Mouse (Mus musculus) MEL (cell line): Measurements from ENCODE around the gene C1s1. TPM values are rescaled to one million over a fixed set of nuclear protein-coding genes. Genes with fewer than 3 reads are reported as not detected.

Source experiments
- DNase-seq: peaks from one replicate; pipeline ENCODE4 v3.0.0; 2011; ENCODE audit warnings: low read depth, low spot score
- H3K27ac ChIP-seq: 2 replicates; pipeline ENCODE4 v1.5.1; 2012; ENCODE audit warnings: low read depth, mild to moderate bottlenecking, control low read depth, low read length, moderate library complexity; ENCODE audit not compliant: control insufficient read depth
- H3K27me3 ChIP-seq, 2 experiments: fragments of 150-350 bp in 1 of 2; sonication (generic) in 1 of 2; 2 replicates each; pipeline ENCODE4 v1.6.1; 2012; ENCODE audit warnings: low read length in 2 of 2, mild to moderate bottlenecking in 2 of 2, improper control_type of control experiment in 1 of 2, moderate library complexity in 1 of 2; ENCODE audit not compliant: insufficient read depth in 2 of 2, control insufficient read depth in 1 of 2
- H3K36me3 ChIP-seq, 2 experiments: 2 replicates each; pipeline ENCODE4 v1.6.1; 2012 to 2014; ENCODE audit warnings: low read length in 2 of 2, improper control_type of control experiment in 1 of 2, inconsistent platforms in 1 of 2, mild to moderate bottlenecking in 1 of 2; ENCODE audit not compliant: insufficient read depth in 2 of 2, control insufficient read depth in 1 of 2
- H3K4me1 ChIP-seq, 2 experiments: fragments of 150-350 bp in 1 of 2; sonication (generic) in 1 of 2; 2 replicates each; pipeline ENCODE4 v1.6.1; 2012; ENCODE audit warnings: low read length in 2 of 2, improper control_type of control experiment in 1 of 2, mild to moderate bottlenecking in 1 of 2; ENCODE audit not compliant: insufficient read depth in 2 of 2, control insufficient read depth in 1 of 2
- H3K4me3 ChIP-seq, 2 experiments: fragments of 150-350 bp in 1 of 2; sonication (generic) in 1 of 2; 2 replicates each; pipeline ENCODE4 v1.5.1; 2012; ENCODE audit warnings: low read depth in 2 of 2, low read length in 2 of 2, mild to moderate bottlenecking in 2 of 2, moderate library complexity in 2 of 2, control low read depth in 1 of 2, improper control_type of control experiment in 1 of 2; ENCODE audit not compliant: control insufficient read depth in 1 of 2, insufficient read depth in 1 of 2
- H3K79me2 ChIP-seq: 2 replicates; pipeline ENCODE4 v1.6.1; 2012; ENCODE audit warnings: mild to moderate bottlenecking, low read length, moderate library complexity; ENCODE audit not compliant: control insufficient read depth, poor library complexity, insufficient read depth
- H3K9ac ChIP-seq: 2 replicates; pipeline ENCODE4 v1.6.1; 2012; ENCODE audit warnings: low read depth, mild to moderate bottlenecking, control low read depth, low read length, moderate library complexity; ENCODE audit not compliant: control insufficient read depth, poor library complexity, severe bottlenecking
- H3K9me3 ChIP-seq: fragments of 150-350 bp; sonication (generic); replicated peaks from 2 replicates; pipeline ENCODE4 v1.6.1; 2012; ENCODE audit warnings: mild to moderate bottlenecking, low read length, improper control_type of control experiment, moderate library complexity; ENCODE audit not compliant: insufficient read depth
- CTCF ChIP-seq, 3 experiments: IDR thresholded peaks in 2 of 3; conservative IDR thresholded peaks in 1 of 3; 2 replicates each; pipeline ENCODE4 v1.5.1; 2011 to 2012; ENCODE audit warnings: low read length in 3 of 3, low read depth in 2 of 3, mild to moderate bottlenecking in 2 of 3, improper control_type of control experiment in 1 of 3, inconsistent platforms in 1 of 3, mixed read lengths in 1 of 3, moderate library complexity in 1 of 3; ENCODE audit not compliant: control insufficient read depth in 1 of 3, insufficient read depth in 1 of 3, poor library complexity in 1 of 3, severe bottlenecking in 1 of 3
- E2F4 ChIP-seq: IDR thresholded peaks from 2 replicates; pipeline ENCODE4 v1.6.1; 2011; ENCODE audit warnings: low read depth, low read length, improper control_type of control experiment, borderline replicate concordance
- ELF1 ChIP-seq: IDR thresholded peaks from 2 replicates; pipeline ENCODE4 v1.6.1; 2014; ENCODE audit warnings: low read depth, mild to moderate bottlenecking, inconsistent platforms, low read length, improper control_type of control experiment, moderate library complexity
- EP300 ChIP-seq, 2 experiments: IDR thresholded peaks; 2 replicates each; pipeline ENCODE4 v1.6.1; 2011; ENCODE audit warnings: improper control_type of control experiment in 2 of 2, low read length in 2 of 2, low read depth in 1 of 2, mild to moderate bottlenecking in 1 of 2
- ETS1 ChIP-seq: IDR thresholded peaks from 2 replicates; pipeline ENCODE4 v1.6.1; 2012; ENCODE audit warnings: low read depth, mild to moderate bottlenecking, inconsistent platforms, low read length, improper control_type of control experiment, moderate library complexity
- GABPA ChIP-seq: IDR thresholded peaks from 2 replicates; pipeline ENCODE4 v1.6.1; 2012; ENCODE audit warnings: low read depth, mild to moderate bottlenecking, inconsistent platforms, low read length, improper control_type of control experiment, moderate library complexity
- GATA1 ChIP-seq: IDR thresholded peaks from 2 replicates; pipeline ENCODE4 v1.6.1; 2011; ENCODE audit warnings: low read depth, low read length, improper control_type of control experiment
- JUND ChIP-seq: IDR thresholded peaks from 2 replicates; pipeline ENCODE4 v1.6.1; 2011; ENCODE audit warnings: low read depth, mild to moderate bottlenecking, improper control_type of control experiment, low read length
- KAT2A ChIP-seq: conservative IDR thresholded peaks from 2 replicates; pipeline ENCODE4 v1.6.1; 2012; ENCODE audit warnings: low read depth, low read length, improper control_type of control experiment, inconsistent platforms
- MAX ChIP-seq: IDR thresholded peaks from 2 replicates; pipeline ENCODE4 v1.6.1; 2011; ENCODE audit warnings: low read length, improper control_type of control experiment
- MXI1 ChIP-seq: IDR thresholded peaks from 2 replicates; pipeline ENCODE4 v1.6.1; 2011; ENCODE audit warnings: mild to moderate bottlenecking, low read depth, low read length, improper control_type of control experiment
- MYB ChIP-seq: IDR thresholded peaks from 2 replicates; pipeline ENCODE4 v1.6.1; 2011; ENCODE audit warnings: mild to moderate bottlenecking, low read depth, low read length, improper control_type of control experiment
- MYC ChIP-seq: IDR thresholded peaks from 2 replicates; pipeline ENCODE4 v1.6.1; 2011; ENCODE audit warnings: low read depth, mild to moderate bottlenecking, low read length, improper control_type of control experiment, moderate library complexity
- NELFE ChIP-seq: IDR thresholded peaks from 2 replicates; pipeline ENCODE4 v1.6.1; 2011; ENCODE audit warnings: low read depth, low read length, improper control_type of control experiment
- POLR2AphosphoS2 ChIP-seq: IDR thresholded peaks from 2 replicates; pipeline ENCODE4 v1.6.1; 2011; ENCODE audit warnings: low read length, improper control_type of control experiment
- RCOR1 ChIP-seq: IDR thresholded peaks from 2 replicates; pipeline ENCODE4 v1.6.1; 2012; ENCODE audit warnings: low read depth, mild to moderate bottlenecking, inconsistent platforms, low read length, improper control_type of control experiment
- SIN3A ChIP-seq: IDR thresholded peaks from 2 replicates; pipeline ENCODE4 v1.6.1; 2012; ENCODE audit warnings: low read length, improper control_type of control experiment, inconsistent platforms
- TAL1 ChIP-seq: IDR thresholded peaks from 2 replicates; pipeline ENCODE4 v1.6.1; 2012; ENCODE audit warnings: mild to moderate bottlenecking, inconsistent platforms, low read length, moderate library complexity, mixed read lengths
- UBTF ChIP-seq: IDR thresholded peaks from 2 replicates; pipeline ENCODE4 v1.6.1; 2012; ENCODE audit warnings: low read depth, mild to moderate bottlenecking, inconsistent platforms, low read length, improper control_type of control experiment, moderate library complexity, borderline replicate concordance; ENCODE audit not compliant: insufficient read depth
- USF1 ChIP-seq: IDR thresholded peaks from 2 replicates; pipeline ENCODE4 v1.6.1; 2014; ENCODE audit warnings: low read depth, mild to moderate bottlenecking, inconsistent platforms, low read length, improper control_type of control experiment, moderate library complexity
- ZNF384 ChIP-seq: IDR thresholded peaks from 2 replicates; pipeline ENCODE4 v1.6.1; 2012; ENCODE audit warnings: low read depth, mild to moderate bottlenecking, inconsistent platforms, low read length, improper control_type of control experiment
- polyA plus RNA-seq, 2 experiments: library from polyadenylated mRNA; stranded (reverse) in 1 of 2; unstranded in 1 of 2; fragments of >175 nt in 1 of 2; fragments of >200 nt in 1 of 2; gene quantifications; 2 replicates each; pipeline versions ENCODE4 v1.2.1 to v1.2.4; 2012; ENCODE audit warnings: low replicate concordance in 2 of 2, low read depth in 1 of 2; ENCODE audit not compliant: insufficient read length in 2 of 2, insufficient read depth in 1 of 2, missing spikeins in 1 of 2
- total RNA-seq: library from RNA; depleted of rRNA; stranded (reverse); fragments of 300-350 nt; gene quantifications from 2 replicates; pipeline ENCODE4 v1.2.3, GENCODE M21; 2012

The C1s1 gene
- total and polyA plus RNA-seq, 3 experiments: 0.46 to 1.5 TPM; not detected in 1

GRCm38 (mm10) chr6:124505028-124505427 is 37.1 kb downstream of the C1s1 start:
- Histone ChIP-seq H3K9ac (no peak overlapping the region), H3K4me1 (peaks cover 0 to 8% of the 10 kb centered on the region in 2 experiments; a peak in 2 of 4 replicates), H3K36me3 (peaks cover 0 to 9% of the 10 kb centered on the region in 2 experiments; a peak in 2 of 4 replicates), H3K4me3 (no peak overlapping the region), H3K27ac (no peak overlapping the region), H3K9me3 (no peaks in the 10 kb centered on the region), H3K27me3 (no peaks in the 10 kb centered on the region), H3K79me2 (no peaks in the 10 kb centered on the region)
- DNase-seq: peak; percentile 42
- TF ChIP-seq NELFE (no peak), EP300 (IDR thresholded peaks at IDR 0.05; ENCODE audit: low read depth in 1 of 2, low read length in 2 of 2) (peak in 1 of 2 experiments; percentile 42; a peak in 2 of 4 replicates)

DNA sequence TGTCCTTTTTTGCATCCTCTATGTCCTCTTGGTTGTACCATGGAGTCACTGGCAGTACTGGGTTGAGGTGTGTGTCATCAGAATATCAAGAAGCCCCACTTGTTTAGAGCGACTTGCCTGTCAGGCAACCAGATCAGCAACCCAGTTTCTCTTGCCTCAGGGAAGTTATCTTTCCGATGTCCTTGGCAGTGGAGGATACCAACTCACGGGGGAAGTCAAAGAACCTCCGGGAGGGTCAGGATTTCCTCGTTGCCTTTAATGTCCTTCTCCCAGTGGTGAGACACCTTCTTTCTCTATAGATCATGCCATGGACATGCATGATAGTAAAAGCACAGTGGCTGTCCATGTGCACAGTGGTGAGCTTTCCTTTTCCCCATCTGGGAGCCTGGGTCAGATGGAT is 40.1 kb downstream of the C1s1 start:
- no peaks in the 10 kb centered on the region for H3K27me3 ChIP-seq
- peaks cover 0 to 15% of the 10 kb centered on the region in 2 experiments; a peak in 2 of 4 replicates for H3K4me1 ChIP-seq
- no peak for DNase-seq
- peaks cover 0 to 11% of the 10 kb centered on the region in 2 experiments; a peak in 2 of 4 replicates for H3K36me3 ChIP-seq
- H3K9me3 ChIP-seq: no peaks in the 10 kb centered on the region
- H3K4me3 ChIP-seq: no peak overlapping the region
- no peaks in the 10 kb centered on the region for H3K79me2 ChIP-seq
- no peak for TF ChIP-seq MYC
- TF ChIP-seq ELF1: no peak
- no peak for TF ChIP-seq MYB
- no peak for TF ChIP-seq NELFE
- TF ChIP-seq SIN3A: no peak
- no peak overlapping the region for H3K27ac ChIP-seq
- H3K9ac ChIP-seq: no peak overlapping the region

GRCm38 (mm10) chr6:124501473-124501872 is 40.7 kb downstream of the C1s1 start:
- Histone ChIP-seq H3K27ac (no peak overlapping the region), H3K4me3 (no peak overlapping the region), H3K79me2 (no peaks in the 10 kb centered on the region), H3K4me1 (peaks cover 0 to 15% of the 10 kb centered on the region in 2 experiments; a peak in 2 of 4 replicates), H3K27me3 (no peaks in the 10 kb centered on the region), H3K9ac (no peak overlapping the region), H3K9me3 (no peaks in the 10 kb centered on the region), H3K36me3 (peaks cover 0 to 11% of the 10 kb centered on the region in 2 experiments; a peak in 2 of 4 replicates)
- TF ChIP-seq ELF1: no peak
- TF ChIP-seq POLR2AphosphoS2: no peak
- TF ChIP-seq E2F4: no peak
- DNase-seq: no peak

DNA sequence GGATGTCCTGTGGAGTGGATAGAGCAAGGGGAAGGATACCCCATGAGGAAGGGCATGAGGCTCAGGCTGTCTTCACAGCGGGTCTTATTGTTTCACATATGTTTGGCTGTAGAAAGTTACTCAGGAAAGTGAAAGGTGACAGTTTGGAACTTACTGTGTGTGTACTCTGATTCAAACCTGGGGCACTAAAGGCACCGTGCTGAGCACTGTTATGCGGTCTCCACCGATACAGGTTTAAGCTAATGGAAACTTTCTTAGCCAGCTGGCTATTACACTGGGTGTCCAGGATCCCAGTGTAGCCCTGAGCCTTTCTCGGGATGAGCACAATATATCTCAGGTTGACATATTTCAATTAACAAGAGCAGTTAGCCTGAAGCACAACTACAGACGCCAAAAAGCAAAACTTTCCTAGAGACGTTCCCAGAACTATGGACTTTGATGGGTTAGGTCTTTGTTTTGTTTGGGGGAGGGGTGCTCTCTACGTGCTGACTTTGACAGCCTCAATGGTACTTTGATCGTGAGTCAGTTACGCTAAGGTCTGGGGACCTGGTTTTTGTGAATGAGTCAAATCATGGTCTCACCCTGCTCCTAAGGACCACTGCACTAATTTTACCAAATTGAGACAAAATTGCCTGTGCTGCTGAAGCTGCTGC is 42.1 kb downstream of the C1s1 start:
- no peak overlapping the region for H3K27ac ChIP-seq
- TF ChIP-seq ZNF384 (no peak), CTCF (IDR thresholded peaks at IDR 0.05 in 2 of 3, conservative IDR thresholded peaks at IDR 0.05 in 1 of 3; ENCODE audit: control insufficient read depth in 1 of 3, insufficient read depth in 1 of 3, low read depth in 2 of 3, low read length in 3 of 3, poor library complexity in 1 of 3, severe bottlenecking in 1 of 3) (no peak), POLR2AphosphoS2 (no peak), RCOR1 (no peak), KAT2A (no peak), MXI1 (no peak), JUND (no peak), ETS1 (no peak), USF1 (no peak), MAX (no peak), ELF1 (no peak), UBTF (no peak), GATA1 (no peak), TAL1 (no peak), GABPA (no peak)

More for the DNA sequence above, 42.1 kb downstream of the C1s1 start:
- H3K9ac ChIP-seq: no peak overlapping the region
- H3K4me3 ChIP-seq: no peak overlapping the region
- no peaks in the 10 kb centered on the region for H3K9me3 ChIP-seq
- peaks cover 0 to 7% of the 10 kb centered on the region in 2 experiments; a peak in 2 of 4 replicates for H3K36me3 ChIP-seq
- H3K4me1 ChIP-seq: peaks cover 0 to 11% of the 10 kb centered on the region in 2 experiments; a peak in 2 of 4 replicates
- no peaks in the 10 kb centered on the region for H3K27me3 ChIP-seq
- no peaks in the 10 kb centered on the region for H3K79me2 ChIP-seq
- DNase-seq: no peak
